Mouse (Mus musculus) neural tube, postnatal 0 days (tissue): ENCODE results near the gene Ccdc86. TPM values are rescaled to one million over a fixed set of nuclear protein-coding genes. Genes with fewer than 3 reads are reported as not detected.

Experiments used
- polyA plus RNA-seq: library from polyadenylated mRNA; unstranded; fragments of >200 nt; fragmentation: Nextera tagmentation; extraction: Ambion mirVana; gene quantifications from 2 replicates; pipeline ENCODE4 v1.2.1, GENCODE M21; 2015

The Ccdc86 gene
- polyA plus RNA-seq = 12.8 and 13.1 TPM in 2 replicates

GRCm38 (mm10) chr19:10949112-10949511 is at the start of gene Ccdc86:
Ccdc86 (minus strand) TSS chr19:10949266.

GRCm38 (mm10) chr19:10993150-10993549 is 44.1 kb upstream of the Ccdc86 start, which contains the start of gene Ms4a15:
Ms4a15 (minus strand) TSS chr19:10993250.

GRCm38 (mm10) chr19:10974238-10974865 is 25.3 kb upstream of the Ccdc86 start, which contains the start of gene Ms4a10:
Ms4a10 (minus strand) TSS chr19:10974670.

GRCm38 (mm10) chr19:10937110-10937563 is 11.9 kb downstream of the Ccdc86 start, which contains the start of gene Ptgdr2:
Ptgdr2 (plus strand) TSS chr19:10937160.

GRCm38 (mm10) chr19:10920532-10920931 is 28.5 kb downstream of the Ccdc86 start, which contains the start of gene Zp1:
Zp1 (minus strand) TSS chr19:10920632.

GRCm38 (mm10) chr19:10895016-10895528 is 54.0 kb downstream of the Ccdc86 start, which contains the start of gene Prpf19:
Prpf19 (plus strand) TSS chr19:10895231.

Other genes starting within 250 kb of the Ccdc86 start
- 0.18 and 0.21 TPM in 2 replicates for gene Cd5, start 210.3 kb downstream of the Ccdc86 start, polyA plus RNA-seq
- 0.19 TPM in 1 of 2 replicates, not detected in the other for gene Cd6, start 119.2 kb downstream of the Ccdc86 start, polyA plus RNA-seq
- gene Slc15a3, start 109.5 kb downstream of the Ccdc86 start, polyA plus RNA-seq = 0.49 and 0.53 TPM in 2 replicates
- 97.6 and 125 TPM in 2 replicates for gene Tmem132a, start 79.3 kb downstream of the Ccdc86 start, polyA plus RNA-seq
- 44.0 and 44.3 TPM in 2 replicates for gene Tmem109, start 67.3 kb downstream of the Ccdc86 start, polyA plus RNA-seq
- gene Prpf19, start 54.0 kb downstream of the Ccdc86 start, polyA plus RNA-seq = 37.5 and 53.7 TPM in 2 replicates
- 0.31 and 0.43 TPM in 2 replicates for gene Zp1, start 28.6 kb downstream of the Ccdc86 start, polyA plus RNA-seq
- gene Ptgdr2, start 12.1 kb downstream of the Ccdc86 start, polyA plus RNA-seq = 0.11 and 0.18 TPM in 2 replicates
- not detected in 2 replicates for gene Ms4a10, start 25.4 kb upstream of the Ccdc86 start, polyA plus RNA-seq
- gene Ms4a15, start 44.0 kb upstream of the Ccdc86 start, polyA plus RNA-seq = not detected in 2 replicates
- not detected in 2 replicates for gene Ms4a18, start 68.8 kb upstream of the Ccdc86 start, polyA plus RNA-seq
- not detected in 2 replicates for gene Ms4a8a, start 131.8 kb upstream of the Ccdc86 start, polyA plus RNA-seq
- not detected in 2 replicates for gene 1700017D01Rik, start 181.6 kb upstream of the Ccdc86 start, polyA plus RNA-seq
- gene 1700025F22Rik, start 216.1 kb upstream of the Ccdc86 start, polyA plus RNA-seq = not detected in 2 replicates
- not detected in 2 replicates for gene Ms4a13, start 247.5 kb upstream of the Ccdc86 start, polyA plus RNA-seq